Mouse (Mus musculus): ENCODE measurements around the gene Mrps25. TPM values are rescaled to one million over a fixed set of nuclear protein-coding genes. Genes with fewer than 3 reads are reported as not detected.

Gene Mrps25
- polyA plus RNA-seq, 1 experiment from 2014 or later: 30.9 TPM

- H3K4me1 ChIP-seq (ENCODE audit: control insufficient read depth, low read depth, low read length): peaks cover 7% of the 10 kb centered on the region
- WGBS (ENCODE audit: insufficient replicate concordance): 69% methylated on average over 2 of the region's 2 CpGs
- no peak for ATAC-seq (ENCODE audit: low read depth)
These were observed 47.5 kb downstream of the Mrps25 start for GRCm38 (mm10) chr6:92136356-92136755.

GRCm38 (mm10) chr6:92133617-92134016 lies 50.2 kb downstream of the Mrps25 start:
- Histone ChIP-seq H3K36me3 (ENCODE audit: control insufficient read depth, insufficient read depth) (no peaks in the 10 kb centered on the region), H3K4me3 (ENCODE audit: low read depth, low read length) (no peak overlapping the region), H3K27me3 (ENCODE audit: control insufficient read depth, insufficient read depth, low read depth, low read length) (no peaks in the 10 kb centered on the region), H3K9ac (ENCODE audit: low read depth, low read length) (no peak overlapping the region), H3K4me2 (ENCODE audit: low read depth, low read length) (no peak overlapping the region), H3K9me3 (replicated peaks; ENCODE audit: control insufficient read depth, low read length) (no peaks in the 10 kb centered on the region), H3K4me1 (ENCODE audit: control insufficient read depth, low read depth, low read length) (peaks cover 8% of the 10 kb centered on the region), H3K27ac (ENCODE audit: low read length) (no peak overlapping the region)
- 72% methylated on average over 2 of the region's 2 CpGs for WGBS (ENCODE audit: insufficient replicate concordance)
- no peak for ATAC-seq (ENCODE audit: low read depth)

More at GRCm38 (mm10) chr6:92136356-92136755, 47.5 kb downstream of the Mrps25 start:
- no peak overlapping the region for H3K4me3 ChIP-seq (ENCODE audit: low read depth, low read length)
- H3K27me3 ChIP-seq (ENCODE audit: control insufficient read depth, insufficient read depth, low read depth, low read length): no peaks in the 10 kb centered on the region
- H3K36me3 ChIP-seq (ENCODE audit: control insufficient read depth, insufficient read depth): peaks cover 6% of the 10 kb centered on the region
- H3K27ac ChIP-seq (ENCODE audit: low read length): no peak overlapping the region
- H3K4me2 ChIP-seq (ENCODE audit: low read depth, low read length): no peak overlapping the region
- H3K9me3 ChIP-seq (replicated peaks; ENCODE audit: control insufficient read depth, low read length): no peaks in the 10 kb centered on the region
- H3K9ac ChIP-seq (ENCODE audit: low read depth, low read length): no peak overlapping the region

GRCm38 (mm10) chr6:92132021-92132911 lies 51.6 kb downstream of the Mrps25 start:
- Histone ChIP-seq H3K27ac (ENCODE audit: low read length) (no peak overlapping the region), H3K4me2 (ENCODE audit: low read depth, low read length) (no peak overlapping the region), H3K4me3 (ENCODE audit: low read depth, low read length) (no peak overlapping the region), H3K9ac (ENCODE audit: low read depth, low read length) (no peak overlapping the region), H3K4me1 (ENCODE audit: control insufficient read depth, low read depth, low read length) (peaks cover 8% of the 10 kb centered on the region), H3K27me3 (ENCODE audit: control insufficient read depth, insufficient read depth, low read depth, low read length) (no peaks in the 10 kb centered on the region), H3K36me3 (ENCODE audit: control insufficient read depth, insufficient read depth) (no peaks in the 10 kb centered on the region), H3K9me3 (replicated peaks; ENCODE audit: control insufficient read depth, low read length) (no peaks in the 10 kb centered on the region)
- 67% methylated on average over 3 of the region's 3 CpGs for WGBS (ENCODE audit: insufficient replicate concordance)
- ATAC-seq (ENCODE audit: low read depth): no peak

GRCm38 (mm10) chr6:92131456-92131855 lies 52.4 kb downstream of the Mrps25 start:
- no peak overlapping the region for H3K27ac ChIP-seq (ENCODE audit: low read length)
- H3K4me2 ChIP-seq (ENCODE audit: low read depth, low read length): no peak overlapping the region
- no peaks in the 10 kb centered on the region for H3K27me3 ChIP-seq (ENCODE audit: control insufficient read depth, insufficient read depth, low read depth, low read length)
- WGBS (ENCODE audit: insufficient replicate concordance): 73% methylated on average over 1 of the region's 1 CpGs
- ATAC-seq (ENCODE audit: low read depth): no peak
- no peaks in the 10 kb centered on the region for H3K36me3 ChIP-seq (ENCODE audit: control insufficient read depth, insufficient read depth)
- H3K9ac ChIP-seq (ENCODE audit: low read depth, low read length): no peak overlapping the region
- H3K9me3 ChIP-seq (replicated peaks; ENCODE audit: control insufficient read depth, low read length): no peaks in the 10 kb centered on the region
- H3K4me1 ChIP-seq (ENCODE audit: control insufficient read depth, low read depth, low read length): peaks cover 8% of the 10 kb centered on the region
- no peak overlapping the region for H3K4me3 ChIP-seq (ENCODE audit: low read depth, low read length)

GRCm38 (mm10) chr6:92126861-92127468 lies 56.9 kb downstream of the Mrps25 start:
- Histone ChIP-seq H3K36me3 (ENCODE audit: control insufficient read depth, insufficient read depth) (no peaks in the 10 kb centered on the region), H3K4me3 (ENCODE audit: low read depth, low read length) (no peak overlapping the region), H3K9me3 (replicated peaks; ENCODE audit: control insufficient read depth, low read length) (no peaks in the 10 kb centered on the region), H3K27ac (ENCODE audit: low read length) (no peak overlapping the region), H3K4me1 (ENCODE audit: control insufficient read depth, low read depth, low read length) (peaks cover 5% of the 10 kb centered on the region), H3K27me3 (ENCODE audit: control insufficient read depth, insufficient read depth, low read depth, low read length) (no peaks in the 10 kb centered on the region), H3K4me2 (ENCODE audit: low read depth, low read length) (no peak overlapping the region), H3K9ac (ENCODE audit: low read depth, low read length) (no peak overlapping the region)
- WGBS (ENCODE audit: insufficient replicate concordance): 52% methylated on average over 1 of the region's 1 CpGs
- ATAC-seq (ENCODE audit: low read depth): no peak

GRCm38 (mm10) chr6:92124547-92124946 lies 59.3 kb downstream of the Mrps25 start:
- ATAC-seq (ENCODE audit: low read depth): no peak
- H3K4me2 ChIP-seq (ENCODE audit: low read depth, low read length): no peak overlapping the region
- no peaks in the 10 kb centered on the region for H3K4me1 ChIP-seq (ENCODE audit: control insufficient read depth, low read depth, low read length)

More at GRCm38 (mm10) chr6:92124547-92124946, 59.3 kb downstream of the Mrps25 start:
- H3K36me3 ChIP-seq (ENCODE audit: control insufficient read depth, insufficient read depth): no peaks in the 10 kb centered on the region
- H3K9me3 ChIP-seq (replicated peaks; ENCODE audit: control insufficient read depth, low read length): no peaks in the 10 kb centered on the region
- H3K9ac ChIP-seq (ENCODE audit: low read depth, low read length): no peak overlapping the region
- H3K27ac ChIP-seq (ENCODE audit: low read length): no peak overlapping the region
- H3K4me3 ChIP-seq (ENCODE audit: low read depth, low read length): no peak overlapping the region
- no peaks in the 10 kb centered on the region for H3K27me3 ChIP-seq (ENCODE audit: control insufficient read depth, insufficient read depth, low read depth, low read length)

Other genes with a start within 250 kb of the Mrps25 start
- gene Fgd5, start 205.2 kb downstream of the Mrps25 start, polyA plus RNA-seq (2015; fragmentation: Nextera tagmentation; extraction: Ambion mirVana): 2.5 and 2.7 TPM in 2 replicates
- gene Nr2c2, start 92.6 kb downstream of the Mrps25 start, polyA plus RNA-seq (2015; fragmentation: Nextera tagmentation; extraction: Ambion mirVana): 3.9 and 4.3 TPM in 2 replicates
- gene Rbsn, start 30.9 kb upstream of the Mrps25 start, polyA plus RNA-seq (2015; fragmentation: Nextera tagmentation; extraction: Ambion mirVana): 6.5 TPM in 2 replicates
- not detected in 2 replicates for gene Trh, start 60.6 kb upstream of the Mrps25 start, polyA plus RNA-seq (2015; fragmentation: Nextera tagmentation; extraction: Ambion mirVana)